ENCODE assay signal across 26 mouse cellular contexts in genomic region chr16:28966236-28966635, GRCm38 (mm10). TPM values are rescaled to one million over a fixed set of nuclear protein-coding genes. Genes with fewer than 3 reads are reported as not detected.
A peak's percentile ranks its signal among the peaks of the same experiment; 100 is the strongest.
DNase-seq lines count a peak whose midpoint lies in the region; ATAC-seq and TF ChIP-seq lines count a peak whose summit lies in the region.
"Had no signal": no experiment of that assay in that cellular context is flagged by ENCODE, and none has a peak within 500 bp of the region (broad histone marks: within the 10 kb centered on the region; RNA-seq: fewer than 3 reads in every experiment).

No protein-coding gene starts in this region.

- H3K4me2 ChIP-seq in limb, embryonic 14.5 days (replicated peaks; ENCODE audit: low read depth, low read length, severe bottlenecking): no peak overlapping the region
- H3K4me2 ChIP-seq: embryonic facial prominence, embryonic 13.5 days; forebrain, embryonic 12.5 days; heart, embryonic 12.5 days; heart, embryonic 15.5 days; hindbrain, embryonic 14.5 days had no signal

- no peak for TF ChIP-seq POLR2A in limb, embryonic 14.5 days (IDR thresholded peaks at IDR 0.05; ENCODE audit: borderline replicate concordance, extremely low read depth, insufficient read depth, insufficient read length)

- no peak for ATAC-seq in limb, embryonic 14.5 days (ENCODE audit: low FRiP score, low read depth)
- no peak for ATAC-seq in megakaryocyte progenitor cell, adult 5-6 weeks (replicated peaks; ENCODE audit: poor library complexity)
- ATAC-seq: forebrain, postnatal 0 days; Patski had no signal

- H3K9ac ChIP-seq in limb, embryonic 14.5 days (ENCODE audit: low read depth, low read length, severe bottlenecking): no peak overlapping the region
- H3K9ac ChIP-seq: embryonic facial prominence, embryonic 13.5 days; forebrain, embryonic 12.5 days; forebrain, postnatal 0 days; heart, embryonic 12.5 days; heart, embryonic 15.5 days; hindbrain, embryonic 14.5 days had no signal

- no peak overlapping the region for H3K27ac ChIP-seq in limb, embryonic 14.5 days (replicated peaks; ENCODE audit: low read depth, low read length)
- H3K27ac ChIP-seq in limb, embryonic 10.5 days: no peak overlapping the region
- H3K27ac ChIP-seq: embryonic facial prominence, embryonic 10.5 days; embryonic facial prominence, embryonic 13.5 days; forebrain, embryonic 12.5 days; heart, embryonic 15.5 days; hindbrain, embryonic 10.5 days; hindbrain, embryonic 14.5 days had no signal

- no peak overlapping the region for H3K4me3 ChIP-seq in limb, embryonic 14.5 days (replicated peaks; ENCODE audit: low read length)
- no peak overlapping the region for H3K4me3 ChIP-seq in limb, embryonic 10.5 days
- H3K4me3 ChIP-seq: embryonic facial prominence, embryonic 10.5 days; embryonic facial prominence, embryonic 13.5 days; erythroblast, embryonic 14.5 days; forebrain, embryonic 12.5 days; heart, embryonic 12.5 days; heart, embryonic 15.5 days; hindbrain, embryonic 10.5 days had no signal

- H3K4me1 ChIP-seq in limb, embryonic 14.5 days (ENCODE audit: control insufficient read depth, insufficient read depth, low read length): no peaks in the 10 kb centered on the region
- no peaks in the 10 kb centered on the region for H3K4me1 ChIP-seq in limb, embryonic 10.5 days
- H3K4me1 ChIP-seq: embryonic facial prominence, embryonic 10.5 days; embryonic facial prominence, embryonic 13.5 days; forebrain, embryonic 12.5 days; heart, embryonic 12.5 days; heart, embryonic 15.5 days; hindbrain, embryonic 10.5 days had no signal

- H3K9me3 ChIP-seq in limb, embryonic 14.5 days (ENCODE audit: control insufficient read depth, low read length): no peaks in the 10 kb centered on the region
- no peaks in the 10 kb centered on the region for H3K9me3 ChIP-seq in limb, embryonic 10.5 days (replicated peaks)
- H3K9me3 ChIP-seq: embryonic facial prominence, embryonic 10.5 days; embryonic facial prominence, embryonic 13.5 days; forebrain, embryonic 12.5 days; heart, embryonic 12.5 days; heart, embryonic 15.5 days; hindbrain, embryonic 10.5 days had no signal

- H3K27me3 ChIP-seq in limb, embryonic 14.5 days (ENCODE audit: control insufficient read depth, insufficient read depth, low read length): no peaks in the 10 kb centered on the region
- no peaks in the 10 kb centered on the region for H3K27me3 ChIP-seq in limb, embryonic 10.5 days (ENCODE audit: low read depth, poor library complexity, severe bottlenecking)
- H3K27me3 ChIP-seq: embryonic facial prominence, embryonic 13.5 days; forebrain, embryonic 12.5 days; heart, embryonic 12.5 days; heart, embryonic 15.5 days had no signal

- WGBS in limb, embryonic 14.5 days: 47% methylated on average over 2 of the region's 2 CpGs
- WGBS in limb, embryonic 10.5 days: 81% methylated on average over 2 of the region's 2 CpGs

- peak; percentile 29 for DNase-seq in limb, embryonic 14.5 days (ENCODE audit: low spot score)
- DNase-seq in limb, embryonic 10.5 days (ENCODE audit: low spot score): no peak
- DNase-seq in 3T3-L1 (ENCODE audit: low read depth, low spot score): peak; percentile 37
- peak; percentile 51 for DNase-seq in NIH3T3 (ENCODE audit: low read depth)
- no peak for DNase-seq in spleen, adult 18-20 months
- DNase-seq: adrenal gland, adult 2 months; adrenal gland, postnatal 14 days; cerebellum, adult 11-12 months; cerebellum, adult 8-10 months; cerebellum, postnatal 36 days; embryo, embryonic 11 days; forebrain, postnatal 0 days; gastrocnemius, postnatal 25 days; heart, adult 18-20 months; heart, postnatal 10 days; heart, postnatal 36 days had no signal

- H3K36me3 ChIP-seq in limb, embryonic 14.5 days (ENCODE audit: control insufficient read depth, insufficient read depth, low read length): no peaks in the 10 kb centered on the region
- no peaks in the 10 kb centered on the region for H3K36me3 ChIP-seq in limb, embryonic 10.5 days
- H3K36me3 ChIP-seq: embryonic facial prominence, embryonic 10.5 days; embryonic facial prominence, embryonic 13.5 days; forebrain, embryonic 12.5 days; heart, embryonic 12.5 days; heart, embryonic 15.5 days; hindbrain, embryonic 10.5 days had no signal

RNA-seq across cellular contexts. Expression of gene Mb21d2, which starts 36.8 kb away (rescaled TPM):
- 11.8 and 15.0 TPM in 2 replicates for polyA plus RNA-seq in limb, embryonic 14.5 days (2012; rRNA removed)
- polyA plus RNA-seq in limb, embryonic 14.5 days (2014; fragmentation: Nextera tagmentation; extraction: Ambion mirVana): 9.9 and 11.4 TPM in 2 replicates
- 5.8 and 6.4 TPM in 2 replicates for polyA plus RNA-seq in limb, embryonic 10.5 days (2016; fragmentation: Nextera tagmentation; extraction: Ambion mirVana)
- not detected in 2 replicates for total RNA-seq in megakaryocyte progenitor cell, adult 5-6 weeks (2015)
- total RNA-seq in megakaryocyte progenitor cell, adult 5-6 weeks (2017): 0.24 TPM in 1 of 2 replicates, not detected in the other
- polyA plus RNA-seq: erythroblast, embryonic 14.5 days had no signal

Comparison
In these comparisons a context has a peak if more than half of its experiments do, and no peak if none do; other contexts are left out.
1. DNase-seq: peak in limb, embryonic 14.5 days (single experiment), 3T3-L1 (single experiment) and NIH3T3 (single experiment); none in limb, embryonic 10.5 days (single experiment) and spleen, adult 18-20 months (0 of 2).